Mouse (Mus musculus): ENCODE data around the gene Dnajb3. TPM values are rescaled to one million over a fixed set of nuclear protein-coding genes. Genes with fewer than 3 reads are reported as not detected.
"Not testable (repeated sequence)": the region's sequence is repeated elsewhere in the genome, so short reads cannot be mapped to it uniquely, and the experiment has no call there.

The Dnajb3 gene
- polyA plus RNA-seq, 1 experiment from 2014 or later = 12.8 TPM

- Histone ChIP-seq H3K9ac (ENCODE audit: low read depth, low read length) (no peak overlapping the region), H3K27ac (ENCODE audit: low read length) (no peak overlapping the region), H3K27me3 (ENCODE audit: control insufficient read depth, insufficient read depth, low read depth, low read length) (no peaks in the 10 kb centered on the region), H3K4me3 (ENCODE audit: low read depth, low read length) (no peak overlapping the region), H3K36me3 (ENCODE audit: control insufficient read depth, insufficient read depth, low read length) (no peaks in the 10 kb centered on the region), H3K9me3 (replicated peaks; ENCODE audit: control insufficient read depth, low read length, poor library complexity, severe bottlenecking) (no peaks in the 10 kb centered on the region), H3K4me1 (ENCODE audit: control insufficient read depth, insufficient read depth, low read length) (no peaks in the 10 kb centered on the region), H3K4me2 (ENCODE audit: low read length) (no peak overlapping the region)
- no peak for ATAC-seq
- WGBS = 89% methylated on average over 1 of the region's 1 CpGs
Measured at GRCm38 (mm10) chr1:88195687-88196086, 9.9 kb downstream of the Dnajb3 start.

- Histone ChIP-seq H3K36me3 (ENCODE audit: control insufficient read depth, insufficient read depth, low read length) (no peaks in the 10 kb centered on the region), H3K27ac (ENCODE audit: low read length) (no peak overlapping the region)
- 64% methylated on average over 3 of the region's 3 CpGs for WGBS
Measured at GRCm38 (mm10) chr1:88192136-88192535, 13.4 kb downstream of the Dnajb3 start.

GRCm38 (mm10) chr1:88186325-88186935 is 19.2 kb downstream of the Dnajb3 start:
- 94% methylated on average over 5 of the region's 5 CpGs for WGBS
- Histone ChIP-seq H3K9me3 (replicated peaks; ENCODE audit: control insufficient read depth, low read length, poor library complexity, severe bottlenecking) (no peaks in the 10 kb centered on the region), H3K27me3 (ENCODE audit: control insufficient read depth, insufficient read depth, low read depth, low read length) (no peaks in the 10 kb centered on the region), H3K27ac (ENCODE audit: low read length) (no peak overlapping the region), H3K4me3 (ENCODE audit: low read depth, low read length) (no peak overlapping the region), H3K36me3 (ENCODE audit: control insufficient read depth, insufficient read depth, low read length) (no peaks in the 10 kb centered on the region), H3K4me1 (ENCODE audit: control insufficient read depth, insufficient read depth, low read length) (no peaks in the 10 kb centered on the region), H3K9ac (ENCODE audit: low read depth, low read length) (no peak overlapping the region), H3K4me2 (ENCODE audit: low read length) (no peak overlapping the region)
- no peak for ATAC-seq

More at GRCm38 (mm10) chr1:88192136-88192535, 13.4 kb downstream of the Dnajb3 start:
- Histone ChIP-seq H3K4me2 (ENCODE audit: low read length) (no peak overlapping the region), H3K4me3 (ENCODE audit: low read depth, low read length) (no peak overlapping the region), H3K27me3 (ENCODE audit: control insufficient read depth, insufficient read depth, low read depth, low read length) (no peaks in the 10 kb centered on the region), H3K9me3 (replicated peaks; ENCODE audit: control insufficient read depth, low read length, poor library complexity, severe bottlenecking) (no peaks in the 10 kb centered on the region), H3K4me1 (ENCODE audit: control insufficient read depth, insufficient read depth, low read length) (no peaks in the 10 kb centered on the region), H3K9ac (ENCODE audit: low read depth, low read length) (no peak overlapping the region)
- no peak for ATAC-seq

GRCm38 (mm10) chr1:88179657-88180056 is 25.9 kb downstream of the Dnajb3 start:
- 81% methylated on average over 1 of the region's 1 CpGs for WGBS
- Histone ChIP-seq H3K36me3 (ENCODE audit: control insufficient read depth, insufficient read depth, low read length) (no peaks in the 10 kb centered on the region), H3K9ac (ENCODE audit: low read depth, low read length) (no peak overlapping the region), H3K9me3 (replicated peaks; ENCODE audit: control insufficient read depth, low read length, poor library complexity, severe bottlenecking) (peaks cover 2% of the 10 kb centered on the region; the same call in 1 of the 2 replicates), H3K4me2 (ENCODE audit: low read length) (no peak overlapping the region), H3K27ac (ENCODE audit: low read length) (no peak overlapping the region), H3K27me3 (ENCODE audit: control insufficient read depth, insufficient read depth, low read depth, low read length) (no peaks in the 10 kb centered on the region; the same call in 1 of the 2 replicates), H3K4me3 (ENCODE audit: low read depth, low read length) (no peak overlapping the region), H3K4me1 (ENCODE audit: control insufficient read depth, insufficient read depth, low read length) (no peaks in the 10 kb centered on the region)
- no peak for ATAC-seq

- H3K9me3 ChIP-seq (replicated peaks; ENCODE audit: control insufficient read depth, low read length, poor library complexity, severe bottlenecking); ATAC-seq; H3K4me2 ChIP-seq (ENCODE audit: low read length); H3K27me3 ChIP-seq (ENCODE audit: control insufficient read depth, insufficient read depth, low read depth, low read length); H3K27ac ChIP-seq (ENCODE audit: low read length); H3K4me1 ChIP-seq (ENCODE audit: control insufficient read depth, insufficient read depth, low read length); H3K36me3 ChIP-seq (ENCODE audit: control insufficient read depth, insufficient read depth, low read length); H3K4me3 ChIP-seq (ENCODE audit: low read depth, low read length); H3K9ac ChIP-seq (ENCODE audit: low read depth, low read length): not testable (repeated sequence)
- 91% methylated on average over 5 of the region's 7 CpGs for WGBS
Measured at GRCm38 (mm10) chr1:88172190-88172589, 33.4 kb downstream of the Dnajb3 start.

GRCm38 (mm10) chr1:88165711-88166110 is 39.9 kb downstream of the Dnajb3 start, which contains the start of gene Ugt1a5:
Gene Ugt1a5 (plus strand): TSS chr1:88166012.
- Histone ChIP-seq H3K27me3 (ENCODE audit: control insufficient read depth, insufficient read depth, low read depth, low read length) (no peaks in the 10 kb centered on the region), H3K9ac (ENCODE audit: low read depth, low read length) (no peak within 1 kb of the TSS), H3K4me1 (ENCODE audit: control insufficient read depth, insufficient read depth, low read length) (no peaks in the 10 kb centered on the region), H3K27ac (ENCODE audit: low read length) (no peak within 1 kb of the TSS), H3K4me2 (ENCODE audit: low read length) (no peak within 1 kb of the TSS), H3K36me3 (ENCODE audit: control insufficient read depth, insufficient read depth, low read length) (no peaks in the 10 kb centered on the region), H3K9me3 (replicated peaks; ENCODE audit: control insufficient read depth, low read length, poor library complexity, severe bottlenecking) (no peaks in the 10 kb centered on the region), H3K4me3 (ENCODE audit: low read depth, low read length) (no peak within 1 kb of the TSS)
- no peak for ATAC-seq
- 79% methylated on average over 5 of the region's 5 CpGs for whole genome bisulfite sequencing

GRCm38 (mm10) chr1:88158430-88158829 is 47.2 kb downstream of the Dnajb3 start:
- Histone ChIP-seq H3K27ac (ENCODE audit: low read length) (no peak overlapping the region), H3K9me3 (replicated peaks; ENCODE audit: control insufficient read depth, low read length, poor library complexity, severe bottlenecking) (no peaks in the 10 kb centered on the region), H3K27me3 (ENCODE audit: control insufficient read depth, insufficient read depth, low read depth, low read length) (no peaks in the 10 kb centered on the region), H3K9ac (ENCODE audit: low read depth, low read length) (no peak overlapping the region), H3K4me1 (ENCODE audit: control insufficient read depth, insufficient read depth, low read length) (no peaks in the 10 kb centered on the region), H3K4me3 (ENCODE audit: low read depth, low read length) (no peak overlapping the region), H3K36me3 (ENCODE audit: control insufficient read depth, insufficient read depth, low read length) (no peaks in the 10 kb centered on the region), H3K4me2 (ENCODE audit: low read length) (no peak overlapping the region)
- 93% methylated on average over 2 of the region's 2 CpGs for WGBS
- ATAC-seq = no peak

Other genes starting within 250 kb of the Dnajb3 start
- gene Usp40, start 197.2 kb downstream of the Dnajb3 start, polyA plus RNA-seq (2015; fragmentation: Nextera tagmentation; extraction: Ambion mirVana) = 20.8 and 22.7 TPM in 2 replicates
- gene Ugt1a10, start 150.4 kb downstream of the Dnajb3 start, polyA plus RNA-seq (2015; fragmentation: Nextera tagmentation; extraction: Ambion mirVana) = not detected in 2 replicates
- not detected in 2 replicates for gene Ugt1a9, start 135.0 kb downstream of the Dnajb3 start, polyA plus RNA-seq (2015; fragmentation: Nextera tagmentation; extraction: Ambion mirVana)
- not detected in 2 replicates for gene Ugt1a8, start 118.0 kb downstream of the Dnajb3 start, polyA plus RNA-seq (2015; fragmentation: Nextera tagmentation; extraction: Ambion mirVana)
- 0.94 and 1.1 TPM in 2 replicates for gene Ugt1a7c, start 110.7 kb downstream of the Dnajb3 start, polyA plus RNA-seq (2015; fragmentation: Nextera tagmentation; extraction: Ambion mirVana)
- 0.50 and 0.60 TPM in 2 replicates for gene Ugt1a6b, start 102.5 kb downstream of the Dnajb3 start, polyA plus RNA-seq (2015; fragmentation: Nextera tagmentation; extraction: Ambion mirVana)
- 2.3 and 2.5 TPM in 2 replicates for gene Ugt1a6a, start 71.0 kb downstream of the Dnajb3 start, polyA plus RNA-seq (2015; fragmentation: Nextera tagmentation; extraction: Ambion mirVana)
- not detected in 2 replicates for gene Ugt1a5, start 39.8 kb downstream of the Dnajb3 start, polyA plus RNA-seq (2015; fragmentation: Nextera tagmentation; extraction: Ambion mirVana)
- not detected in 2 replicates for gene Ugt1a2, start 5.2 kb downstream of the Dnajb3 start, polyA plus RNA-seq (2015; fragmentation: Nextera tagmentation; extraction: Ambion mirVana)
- not detected in 2 replicates for gene Ugt1a1, start 6.2 kb upstream of the Dnajb3 start, polyA plus RNA-seq (2015; fragmentation: Nextera tagmentation; extraction: Ambion mirVana)
- gene Mroh2a, start 21.2 kb upstream of the Dnajb3 start, polyA plus RNA-seq (2015; fragmentation: Nextera tagmentation; extraction: Ambion mirVana) = 0.75 and 0.92 TPM in 2 replicates
- 77.3 and 87.0 TPM in 2 replicates for gene Hjurp, start 71.9 kb upstream of the Dnajb3 start, polyA plus RNA-seq (2015; fragmentation: Nextera tagmentation; extraction: Ambion mirVana)
- 0.11 and 0.17 TPM in 2 replicates for gene Trpm8, start 71.9 kb upstream of the Dnajb3 start, polyA plus RNA-seq (2015; fragmentation: Nextera tagmentation; extraction: Ambion mirVana)
- gene Spp2, start 201.2 kb upstream of the Dnajb3 start, polyA plus RNA-seq (2015; fragmentation: Nextera tagmentation; extraction: Ambion mirVana) = 0.74 and 1.8 TPM in 2 replicates

Measured in midbrain, embryonic 16.5 days (tissue).